In the genomic region with DNA sequence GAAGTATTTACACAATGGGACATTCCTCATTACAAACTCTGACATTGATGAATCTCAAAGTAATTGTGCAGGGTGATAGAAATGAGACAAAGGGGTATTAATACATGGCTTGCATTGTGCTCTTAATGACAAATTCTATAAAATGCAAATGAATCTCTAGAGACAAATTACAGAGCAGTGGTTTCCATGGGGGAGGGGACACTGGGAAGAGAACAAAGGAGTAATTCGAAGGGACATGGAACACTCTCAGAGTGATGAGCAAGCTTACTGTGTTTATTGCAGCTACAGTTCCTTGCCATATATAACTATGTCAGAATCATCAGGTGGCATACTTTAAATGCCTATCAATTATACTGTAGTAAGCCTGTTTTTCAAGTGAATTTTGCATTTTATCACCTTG, we compare ENCODE assay signal across 26 mouse cellular contexts.
A peak's percentile ranks its signal among the peaks of the same experiment; 100 is the strongest.
DNase-seq lines count a peak whose midpoint lies in the region; ATAC-seq and TF ChIP-seq lines count a peak whose summit lies in the region.
"Had no signal": no experiment of that assay in that cellular context is flagged by ENCODE, and none has a peak within 500 bp of the region (broad histone marks: within the 10 kb centered on the region; RNA-seq: fewer than 3 reads in every experiment).

No protein-coding gene starts in this region.

- no peaks in the 10 kb centered on the region for H3K36me3 ChIP-seq in hindbrain, embryonic 12.5 days
- no peaks in the 10 kb centered on the region for H3K36me3 ChIP-seq in hindbrain, postnatal 0 days (ENCODE audit: insufficient read depth, low read length)
- H3K36me3 ChIP-seq: heart, embryonic 12.5 days; limb, embryonic 12.5 days; liver, embryonic 15.5 days; midbrain, embryonic 10.5 days had no signal

- 0 out of 2 replicates have a peak, but pooled peaks cover 2% of the 10 kb centered on the region for H3K4me1 ChIP-seq in hindbrain, embryonic 12.5 days
- no peaks in the 10 kb centered on the region for H3K4me1 ChIP-seq in hindbrain, postnatal 0 days (ENCODE audit: insufficient read depth, low read length)
- H3K4me1 ChIP-seq: heart, embryonic 12.5 days; liver, embryonic 15.5 days; midbrain, embryonic 10.5 days had no signal

- no peak overlapping the region for H3K4me2 ChIP-seq in hindbrain, embryonic 12.5 days (replicated peaks)
- no peak overlapping the region for H3K4me2 ChIP-seq in hindbrain, postnatal 0 days (ENCODE audit: low read depth, low read length)
- H3K4me2 ChIP-seq: heart, embryonic 12.5 days; limb, embryonic 12.5 days; liver, embryonic 15.5 days; lung, embryonic 14.5 days had no signal

- ATAC-seq in hindbrain, embryonic 12.5 days (ENCODE audit: low FRiP score), result peak; percentile 78
- no peak for ATAC-seq in hindbrain, postnatal 0 days
- ATAC-seq: activated CD4-positive, CD25-positive, alpha-beta regulatory T cell, adult 4 months; inflammation-experienced regulatory T-cells, adult 6 months had no signal

- H3K4me3 ChIP-seq in hindbrain, embryonic 12.5 days, result no peak overlapping the region
- no peak overlapping the region for H3K4me3 ChIP-seq in hindbrain, postnatal 0 days (ENCODE audit: low read length)
- H3K4me3 ChIP-seq: gastrocnemius, adult 2 months; heart, adult 2 months; heart, embryonic 12.5 days; limb, embryonic 12.5 days; liver, embryonic 15.5 days; midbrain, embryonic 10.5 days; myocyte had no signal

- no peak for DNase-seq in hindbrain, postnatal 0 days (ENCODE audit: low spot score)
- DNase-seq in Muller cell, postnatal 12 days (ENCODE audit: inconsistent ontology term), result peak; percentile 16
- peak; percentile 29 for DNase-seq in brain, adult 2 months (ENCODE audit: low read depth, low spot score)
- DNase-seq in retina, embryonic 14.5 days (ENCODE audit: low spot score), result peak; percentile 23
- DNase-seq in left cerebral cortex, postnatal 36 days (ENCODE audit: low spot score in 2 of 2), result no peak
- DNase-seq: adrenal gland, adult 8-10 months; B cell, adult 2 months; cerebellum, adult 11 months; cerebellum, adult 9-10 months; cerebellum, postnatal 36 days; gastrocnemius, adult 2 months; heart, adult 2 months; kidney, adult 11 months; kidney, postnatal 14 days; layer of hippocampus, adult 9-11 months; lung, embryonic 14.5 days; lung, postnatal 14 days; right cerebral cortex, postnatal 14 days had no signal

- H3K27ac ChIP-seq in hindbrain, embryonic 12.5 days, result no peak overlapping the region
- no peak overlapping the region for H3K27ac ChIP-seq in hindbrain, postnatal 0 days
- H3K27ac ChIP-seq: gastrocnemius, adult 2 months; heart, adult 2 months; limb, embryonic 12.5 days; liver, embryonic 15.5 days; midbrain, embryonic 10.5 days had no signal

- no peak for TF ChIP-seq CTCF in hindbrain, postnatal 0 days (IDR thresholded peaks at IDR 0.05; ENCODE audit: low read depth)

- no peaks in the 10 kb centered on the region for H3K9me3 ChIP-seq in hindbrain, embryonic 12.5 days (replicated peaks)
- H3K9me3 ChIP-seq in hindbrain, postnatal 0 days (ENCODE audit: low read length), result no peaks in the 10 kb centered on the region
- H3K9me3 ChIP-seq: heart, embryonic 12.5 days; limb, embryonic 12.5 days; liver, embryonic 15.5 days; midbrain, embryonic 10.5 days had no signal

- H3K9ac ChIP-seq in hindbrain, embryonic 12.5 days, result no peak overlapping the region
- H3K9ac ChIP-seq in hindbrain, postnatal 0 days (replicated peaks; ENCODE audit: low read length), result no peak overlapping the region
- H3K9ac ChIP-seq: heart, embryonic 12.5 days; limb, embryonic 12.5 days; liver, embryonic 15.5 days; lung, embryonic 14.5 days had no signal

- 38% methylated on average over 1 of the region's 1 CpGs for WGBS in hindbrain, embryonic 12.5 days
- WGBS in hindbrain, postnatal 0 days, result 7% methylated on average over 1 of the region's 1 CpGs

- intact Hi-C loops in left cerebral cortex, postnatal 36 days (cut with DNase I), result no loop called here

- H3K27me3 ChIP-seq in hindbrain, embryonic 12.5 days, result no peaks in the 10 kb centered on the region
- no peaks in the 10 kb centered on the region for H3K27me3 ChIP-seq in hindbrain, postnatal 0 days (ENCODE audit: insufficient read depth, low read length)
- H3K27me3 ChIP-seq: heart, embryonic 12.5 days; limb, embryonic 12.5 days; liver, embryonic 15.5 days had no signal

Comparison
In these comparisons a context has a peak if more than half of its experiments do, and no peak if none do; other contexts are left out.
1. DNase-seq: peak in Muller cell, postnatal 12 days (single experiment), brain, adult 2 months (single experiment) and retina, embryonic 14.5 days (single experiment); none in hindbrain, postnatal 0 days (single experiment) and left cerebral cortex, postnatal 36 days (0 of 2).